Mouse (Mus musculus): ENCODE data around the gene Enkd1. TPM values are rescaled to one million over a fixed set of nuclear protein-coding genes. Genes with fewer than 3 reads are reported as not detected.

The Enkd1 gene
- total and polyA plus RNA-seq, 3 experiments, result 22.0 to 42.6 TPM; not detected in 1

- H3K9ac ChIP-seq (ENCODE audit: control insufficient read depth, low read depth, low read length, poor library complexity, severe bottlenecking), result no peak overlapping the region
- no peak for TF ChIP-seq ELF1 (IDR thresholded peaks at IDR 0.05; ENCODE audit: low read depth, low read length)
- no peak for TF ChIP-seq NELFE (IDR thresholded peaks at IDR 0.05; ENCODE audit: low read depth, low read length)
- TF ChIP-seq RAD21 (IDR thresholded peaks at IDR 0.05; ENCODE audit: low read depth, low read length), result no peak
- TF ChIP-seq SIN3A (IDR thresholded peaks at IDR 0.05; ENCODE audit: low read length), result no peak
- H3K9me3 ChIP-seq (replicated peaks; ENCODE audit: insufficient read depth, low read length), result no peaks in the 10 kb centered on the region
- no peak overlapping the region for H3K4me3 ChIP-seq (ENCODE audit: control insufficient read depth in 1 of 2, insufficient read depth in 1 of 2, low read depth in 2 of 2, low read length in 2 of 2)
- DNase-seq (ENCODE audit: low read depth, low spot score), result no peak
- H3K27ac ChIP-seq (ENCODE audit: control insufficient read depth, low read depth, low read length), result no peak overlapping the region
- H3K27me3 ChIP-seq (ENCODE audit: control insufficient read depth in 1 of 2, insufficient read depth in 2 of 2, low read length in 2 of 2), result no peaks in the 10 kb centered on the region
- H3K36me3 ChIP-seq (ENCODE audit: control insufficient read depth in 1 of 2, insufficient read depth in 2 of 2, low read length in 2 of 2), result no peaks in the 10 kb centered on the region; a peak in 3 of 4 replicates
- H3K4me1 ChIP-seq (ENCODE audit: control insufficient read depth in 1 of 2, insufficient read depth in 2 of 2, low read length in 2 of 2), result peaks cover 0 to 6% of the 10 kb centered on the region in 2 experiments; a peak in 3 of 4 replicates
- H3K79me2 ChIP-seq (ENCODE audit: control insufficient read depth, insufficient read depth, low read length, poor library complexity), result peaks cover 3% of the 10 kb centered on the region; the same call in 1 of the 2 replicates
Measured at GRCm38 (mm10) chr8:105698734-105699133, 9.3 kb downstream of the Enkd1 start.

GRCm38 (mm10) chr8:105697196-105697780 is 10.7 kb downstream of the Enkd1 start:
- DNase-seq (ENCODE audit: low read depth, low spot score), result no peak
- Histone ChIP-seq H3K9me3 (replicated peaks; ENCODE audit: insufficient read depth, low read length) (no peaks in the 10 kb centered on the region), H3K27me3 (ENCODE audit: control insufficient read depth in 1 of 2, insufficient read depth in 2 of 2, low read length in 2 of 2) (no peaks in the 10 kb centered on the region), H3K79me2 (ENCODE audit: control insufficient read depth, insufficient read depth, low read length, poor library complexity) (peaks cover 3% of the 10 kb centered on the region; the same call in 1 of the 2 replicates), H3K4me1 (ENCODE audit: control insufficient read depth in 1 of 2, insufficient read depth in 2 of 2, low read length in 2 of 2) (peaks cover 0 to 6% of the 10 kb centered on the region in 2 experiments; a peak in 3 of 4 replicates), H3K27ac (ENCODE audit: control insufficient read depth, low read depth, low read length) (no peak overlapping the region), H3K36me3 (ENCODE audit: control insufficient read depth in 1 of 2, insufficient read depth in 2 of 2, low read length in 2 of 2) (no peaks in the 10 kb centered on the region; a peak in 3 of 4 replicates), H3K4me3 (ENCODE audit: control insufficient read depth in 1 of 2, insufficient read depth in 1 of 2, low read depth in 2 of 2, low read length in 2 of 2) (no peak overlapping the region), H3K9ac (ENCODE audit: control insufficient read depth, low read depth, low read length, poor library complexity, severe bottlenecking) (no peak overlapping the region)
- TF ChIP-seq ZKSCAN1 (IDR thresholded peaks at IDR 0.05; ENCODE audit: low read depth, low read length) (no peak), TAL1 (IDR thresholded peaks at IDR 0.05; ENCODE audit: low read length) (no peak), HCFC1 (IDR thresholded peaks at IDR 0.05; ENCODE audit: low read depth, low read length) (no peak), MYC (IDR thresholded peaks at IDR 0.05; ENCODE audit: low read depth, low read length) (no peak), NRF1 (IDR thresholded peaks at IDR 0.05; ENCODE audit: insufficient read depth, low read depth, low read length, poor library complexity, severe bottlenecking) (no peak), KAT2A (conservative IDR thresholded peaks at IDR 0.05; ENCODE audit: low read depth, low read length) (no peak), MEF2A (IDR thresholded peaks at IDR 0.05; ENCODE audit: extremely low read depth, insufficient replicate concordance, low read depth, low read length, poor library complexity, severe bottlenecking) (no peak)

GRCm38 (mm10) chr8:105695080-105695780 is 12.8 kb downstream of the Enkd1 start:
- no peak for DNase-seq (ENCODE audit: low read depth, low spot score)
- Histone ChIP-seq H3K9ac (ENCODE audit: control insufficient read depth, low read depth, low read length, poor library complexity, severe bottlenecking) (no peak overlapping the region), H3K36me3 (ENCODE audit: control insufficient read depth in 1 of 2, insufficient read depth in 2 of 2, low read length in 2 of 2) (no peaks in the 10 kb centered on the region; a peak in 2 of 4 replicates), H3K4me1 (ENCODE audit: control insufficient read depth in 1 of 2, insufficient read depth in 2 of 2, low read length in 2 of 2) (peaks cover 0 to 4% of the 10 kb centered on the region in 2 experiments; a peak in 2 of 4 replicates), H3K79me2 (ENCODE audit: control insufficient read depth, insufficient read depth, low read length, poor library complexity) (no peaks in the 10 kb centered on the region), H3K27me3 (ENCODE audit: control insufficient read depth in 1 of 2, insufficient read depth in 2 of 2, low read length in 2 of 2) (no peaks in the 10 kb centered on the region), H3K4me3 (ENCODE audit: control insufficient read depth in 1 of 2, insufficient read depth in 1 of 2, low read depth in 2 of 2, low read length in 2 of 2) (no peak overlapping the region), H3K27ac (ENCODE audit: control insufficient read depth, low read depth, low read length) (no peak overlapping the region), H3K9me3 (replicated peaks; ENCODE audit: insufficient read depth, low read length) (no peaks in the 10 kb centered on the region)
- TF ChIP-seq UBTF (IDR thresholded peaks at IDR 0.05; ENCODE audit: borderline replicate concordance, insufficient read depth, low read depth, low read length) (no peak), GABPA (IDR thresholded peaks at IDR 0.05; ENCODE audit: low read depth, low read length) (no peak), USF2 (IDR thresholded peaks at IDR 0.05; ENCODE audit: borderline replicate concordance in 1 of 2, insufficient read depth in 1 of 2, low read depth in 1 of 2, low read length in 2 of 2) (no peak), MYC (IDR thresholded peaks at IDR 0.05; ENCODE audit: low read depth, low read length) (no peak), SMC3 (IDR thresholded peaks at IDR 0.05; ENCODE audit: low read depth, low read length) (no peak), RCOR1 (IDR thresholded peaks at IDR 0.05; ENCODE audit: low read depth, low read length) (no peak), TAL1 (IDR thresholded peaks at IDR 0.05; ENCODE audit: low read length) (no peak), CTCF (IDR thresholded peaks at IDR 0.05 in 2 of 3, conservative IDR thresholded peaks at IDR 0.05 in 1 of 3; ENCODE audit: control insufficient read depth in 1 of 3, insufficient read depth in 1 of 3, low read depth in 2 of 3, low read length in 3 of 3, poor library complexity in 1 of 3, severe bottlenecking in 1 of 3) (no peak)

Measured in MEL (cell line).